Mouse (Mus musculus): ENCODE data around the gene St6galnac6.

St6galnac6 gene

GRCm38 (mm10) chr2:32621517-32621859, 22.0 kb downstream of the St6galnac6 start, which contains the start of gene Ak1:
Gene Ak1 (plus strand): TSS chr2:32621758.
- ChIA-PET POLR2A (interaction anchor here in 2 of 4 experiments (1.1 to 1.2 kb wide), 3 partner anchors 8 to 36 kb away, joined by 3 to 4 read pairs (median 3); no protein-coding TSS in a partner anchor), CTCF (interaction anchor here in 2 of 4 experiments (0.6 to 0.8 kb wide), 2 partner anchors 11 to 18 kb away, joined by 3 read pairs; no protein-coding TSS in a partner anchor)

- POLR2A ChIA-PET = interaction anchor here in 3 of 4 experiments (0.6 to 3.5 kb wide), 32 partner anchors 8 to 389 kb away, joined by 3 to 14 read pairs (median 4); partner anchors contain the start of gene Eng (in 1 of the 3)
- CTCF ChIA-PET = interaction anchor here (0.7 to 3.2 kb wide), 9 partner anchors 8 to 133 kb away, joined by 3 to 14 read pairs (median 4); partner anchors contain the start of gene Tor2a (in 1 of the 4)
Measured at GRCm38 (mm10) chr2:32624111-32624748, 24.7 kb downstream of the St6galnac6 start.

- POLR2A ChIA-PET = interaction anchor here in 3 of 4 experiments (0.7 to 12.3 kb wide), 30 partner anchors 10 to 390 kb away, joined by 3 to 115 read pairs (median 4); partner anchors contain the start of genes Eng (in 2 of the 3), Lrsam1 (in 1 of the 3), Rpl12 (in 1 of the 3) and St6galnac4 (in 1 of the 3)
- CTCF ChIA-PET = interaction anchor here in 3 of 4 experiments (0.5 to 3.2 kb wide), 17 partner anchors 9 to 506 kb away, joined by 3 to 14 read pairs (median 3); partner anchors contain the start of gene St6galnac4 (in 1 of the 3)
Measured at GRCm38 (mm10) chr2:32625212-32625872, 25.8 kb downstream of the St6galnac6 start.

- CTCF ChIA-PET = interaction anchor here in 3 of 4 experiments (0.5 to 3.2 kb wide), 17 partner anchors 11 to 517 kb away, joined by 3 to 14 read pairs (median 3); partner anchors contain the start of genes Pip5kl1 (in 1 of the 3) and St6galnac4 (in 1 of the 3)
Measured at GRCm38 (mm10) chr2:32625873-32626694, 26.6 kb downstream of the St6galnac6 start.

GRCm38 (mm10) chr2:32627266-32628043, 27.9 kb downstream of the St6galnac6 start:
- POLR2A ChIA-PET = interaction anchor here (0.5 to 12.3 kb wide), 41 partner anchors 8 to 334 kb away, joined by 3 to 115 read pairs (median 4); partner anchors contain the start of genes Eng (in 3 of the 4), Lrsam1 (in 1 of the 4), Rpl12 (in 1 of the 4) and Tor2a (in 1 of the 4)
- CTCF ChIA-PET = interaction anchor here (0.6 to 2.2 kb wide), 15 partner anchors 10 to 1813 kb away, joined by 3 to 18 read pairs (median 4); partner anchors contain the start of gene Pip5kl1 (in 1 of the 4)

More at GRCm38 (mm10) chr2:32625873-32626694, 26.6 kb downstream of the St6galnac6 start:
- POLR2A ChIA-PET = interaction anchor here in 3 of 4 experiments (0.7 to 12.3 kb wide), 22 partner anchors 11 to 335 kb away, joined by 3 to 115 read pairs (median 4); partner anchors contain the start of genes Eng (in 2 of the 3), Lrsam1 (in 1 of the 3), Rpl12 (in 1 of the 3) and Tor2a (in 1 of the 3)

- ChIA-PET POLR2A (interaction anchor here (0.6 to 12.3 kb wide), 59 partner anchors 8 to 333 kb away, joined by 3 to 115 read pairs (median 4); partner anchors contain the start of genes Eng (in 3 of the 4), Dpm2 (in 1 of the 4), Fam102a (in 1 of the 4) and Fpgs (in 1 of the 4)), CTCF (interaction anchor here (0.6 to 2.2 kb wide), 23 partner anchors 9 to 1814 kb away, joined by 3 to 18 read pairs (median 4); partner anchors contain the start of gene Tor2a (in 2 of the 4))
Measured at GRCm38 (mm10) chr2:32628044-32628550, 28.6 kb downstream of the St6galnac6 start.

GRCm38 (mm10) chr2:32628729-32629128, 29.2 kb downstream of the St6galnac6 start:
- CTCF ChIA-PET = interaction anchor here (0.5 to 2.2 kb wide), 29 partner anchors 9 to 354 kb away, joined by 3 to 18 read pairs (median 4); partner anchors contain the start of genes Tor2a (in 2 of the 4), Eng (in 1 of the 4) and Pip5kl1 (in 1 of the 4)
- POLR2A ChIA-PET = interaction anchor here (0.6 to 12.3 kb wide), 73 partner anchors 8 to 502 kb away, joined by 3 to 115 read pairs (median 5); partner anchors contain the start of genes Eng (in 3 of the 4), Lrsam1 (in 2 of the 4), Rpl12 (in 2 of the 4) and 9430097D07Rik (in 1 of the 4)

- ChIA-PET POLR2A (interaction anchor here (0.5 to 12.3 kb wide), 72 partner anchors 8 to 836 kb away, joined by 3 to 115 read pairs (median 5); partner anchors contain the start of genes Eng (in 3 of the 4), Lrsam1 (in 2 of the 4), Rpl12 (in 2 of the 4) and 9430097D07Rik (in 1 of the 4)), CTCF (interaction anchor here (0.6 to 2.2 kb wide), 30 partner anchors 8 to 299 kb away, joined by 3 to 18 read pairs (median 4); partner anchors contain the start of genes Pip5kl1 (in 2 of the 4), Tor2a (in 2 of the 4) and Eng (in 1 of the 4))
Measured at GRCm38 (mm10) chr2:32629276-32629976, 29.9 kb downstream of the St6galnac6 start.

- POLR2A ChIA-PET = interaction anchor here in 3 of 4 experiments (0.5 to 12.3 kb wide), 30 partner anchors 7 to 837 kb away, joined by 3 to 115 read pairs (median 7); partner anchors contain the start of genes Eng (in 2 of the 3), 9430097D07Rik (in 1 of the 3), Ak1 (in 1 of the 3) and Cdk9 (in 1 of the 3)
- CTCF ChIA-PET = interaction anchor here (0.6 to 2.2 kb wide), 17 partner anchors 10 to 229 kb away, joined by 3 to 18 read pairs (median 4); partner anchors contain the start of genes Eng (in 1 of the 4) and Pip5kl1 (in 1 of the 4)
Measured at GRCm38 (mm10) chr2:32630036-32630435, 30.5 kb downstream of the St6galnac6 start.

- POLR2A ChIA-PET = interaction anchor here in 3 of 4 experiments (1.0 to 12.3 kb wide), 21 partner anchors 10 to 84 kb away, joined by 3 to 115 read pairs (median 8); partner anchors contain the start of genes Eng (in 2 of the 3), Ak1 (in 1 of the 3) and Fpgs (in 1 of the 3)
- CTCF ChIA-PET = interaction anchor here (0.6 to 4.2 kb wide), 25 partner anchors 14 to 223 kb away, joined by 3 to 51 read pairs (median 5); partner anchors contain the start of genes 9430097D07Rik (in 1 of the 4), Cdk9 (in 1 of the 4), Dpm2 (in 1 of the 4) and Eng (in 1 of the 4)
Measured at GRCm38 (mm10) chr2:32631046-32631445, 31.5 kb downstream of the St6galnac6 start.

GRCm38 (mm10) chr2:32631737-32632394, 32.4 kb downstream of the St6galnac6 start:
- POLR2A ChIA-PET = interaction anchor here in 3 of 4 experiments (0.7 to 12.3 kb wide), 32 partner anchors 8 to 238 kb away, joined by 3 to 115 read pairs (median 4); partner anchors contain the start of genes Eng (in 2 of the 3) and Ak1 (in 1 of the 3)
- CTCF ChIA-PET = interaction anchor here (0.6 to 4.2 kb wide), 50 partner anchors 9 to 380 kb away, joined by 3 to 51 read pairs (median 4); partner anchors contain the start of genes Eng (in 3 of the 4), 9430097D07Rik (in 1 of the 4), Cdk9 (in 1 of the 4) and Dpm2 (in 1 of the 4)

- ChIA-PET POLR2A (interaction anchor here in 3 of 4 experiments (0.9 to 12.3 kb wide), 6 partner anchors 10 to 70 kb away, joined by 3 to 115 read pairs (median 6); partner anchors contain the start of genes Eng (in 1 of the 3) and Fpgs (in 1 of the 3)), CTCF (interaction anchor here in 1 of 4 experiments (2.1 to 4.2 kb wide), 2 partner anchors 50 to 56 kb away, joined by 7 to 51 read pairs; no protein-coding TSS in a partner anchor)
Measured at GRCm38 (mm10) chr2:32633660-32634059, 34.2 kb downstream of the St6galnac6 start.

GRCm38 (mm10) chr2:32634277-32635105, 35.0 kb downstream of the St6galnac6 start:
- CTCF ChIA-PET = interaction anchor here (0.6 to 4.2 kb wide), 8 partner anchors 11 to 66 kb away, joined by 3 to 51 read pairs (median 4); no protein-coding TSS in a partner anchor
- POLR2A ChIA-PET = interaction anchor here in 3 of 4 experiments (0.6 to 12.3 kb wide), 21 partner anchors 10 to 980 kb away, joined by 3 to 115 read pairs (median 4); partner anchors contain the start of genes Eng (in 3 of the 3), Fpgs (in 2 of the 3) and Cdk9 (in 1 of the 3)

Data from embryonic stem cell, embryonic (primary cell).